Mouse (Mus musculus): ENCODE data around the gene Kat14.

Gene Kat14

GRCm38 (mm10) chr2:144452364-144453008 is 83.7 kb downstream of the Kat14 start:
- peak; percentile 61 to 82 for DNase-seq (ENCODE audit: low spot score in 2 of 2)

Data from spleen, postnatal 4 days (tissue).